Mouse (Mus musculus) liver, embryonic 12.5 days (tissue): ENCODE data around the gene Stpg1. TPM values are rescaled to one million over a fixed set of nuclear protein-coding genes. Genes with fewer than 3 reads are reported as not detected.

Experiments used
- ATAC-seq: fragments of 200-750 bp; cut with Nextera tagmentation; 2 replicates; pipeline ENCODE4 v1.8.0; 2017; ENCODE audit warnings: moderate number of reproducible peaks, mild to moderate bottlenecking, moderate library complexity
- H3K27ac ChIP-seq: fragments of 300-500 bp; sonication (generic); 2 replicates; pipeline ENCODE4 v1.5.1; 2016; ENCODE audit warnings: mild to moderate bottlenecking
- H3K27me3 ChIP-seq: fragments of 300-500 bp; sonication (generic); replicated peaks from 2 replicates; pipeline ENCODE4 v1.6.1; 2016; ENCODE audit warnings: mild to moderate bottlenecking, moderate library complexity
- H3K36me3 ChIP-seq: fragments of 300-500 bp; sonication (generic); 2 replicates; pipeline ENCODE4 v1.6.1; 2016; ENCODE audit warnings: mild to moderate bottlenecking, moderate library complexity
- H3K4me1 ChIP-seq: fragments of 300-500 bp; sonication (generic); 2 replicates; pipeline ENCODE4 v1.6.1; 2016
- H3K4me2 ChIP-seq: fragments of 300-500 bp; sonication (generic); 2 replicates; pipeline ENCODE4 v1.6.1; 2016; ENCODE audit warnings: mild to moderate bottlenecking, moderate library complexity
- H3K4me3 ChIP-seq: fragments of 300-500 bp; sonication (generic); 2 replicates; pipeline ENCODE4 v1.5.1; 2016; ENCODE audit warnings: mild to moderate bottlenecking, moderate library complexity
- H3K9ac ChIP-seq: fragments of 300-500 bp; sonication (generic); 2 replicates; pipeline ENCODE4 v1.6.1; 2016; ENCODE audit warnings: mild to moderate bottlenecking, moderate library complexity
- H3K9me3 ChIP-seq: fragments of 300-500 bp; sonication (generic); replicated peaks from 2 replicates; pipeline ENCODE4 v1.6.1; 2016; ENCODE audit warnings: mild to moderate bottlenecking, moderate library complexity
- WGBS: fragments of 180-500 bp; shearing (Covaris S2); methylation state at CpG from one replicate; pipeline ENCODE4 v1.1.7; 2016; ENCODE audit not compliant: insufficient replicate concordance; 5-methylcytosine and 5-hydroxymethylcytosine counted together
- polyA plus RNA-seq: library from polyadenylated mRNA; unstranded; fragments of >200 nt; fragmentation: Nextera tagmentation; extraction: Ambion mirVana; gene quantifications from 2 replicates; pipeline ENCODE4 v1.2.1, GENCODE M21; 2016

Stpg1 gene
- polyA plus RNA-seq, 1 experiment from 2014 or later, result not detected

- ATAC-seq, result no peak
- Histone ChIP-seq H3K4me2 (no peak overlapping the region), H3K9ac (no peak overlapping the region), H3K27ac (no peak overlapping the region), H3K36me3 (no peaks in the 10 kb centered on the region), H3K9me3 (peaks cover 7% of the 10 kb centered on the region), H3K4me3 (no peak overlapping the region), H3K27me3 (peaks cover 28% of the 10 kb centered on the region), H3K4me1 (no peaks in the 10 kb centered on the region)
- 86% methylated on average over 3 of the region's 3 CpGs for WGBS
These were observed 40.4 kb downstream of the Stpg1 start for GRCm38 (mm10) chr4:135535021-135535420.

GRCm38 (mm10) chr4:135539056-135539455 lies 44.5 kb downstream of the Stpg1 start:
- H3K27ac ChIP-seq, result no peak overlapping the region
- peaks cover 18% of the 10 kb centered on the region for H3K27me3 ChIP-seq
- H3K9ac ChIP-seq, result no peak overlapping the region
- WGBS, result 67% methylated on average over 12 of the region's 12 CpGs
- no peak overlapping the region for H3K4me3 ChIP-seq
- H3K4me1 ChIP-seq, result no peaks in the 10 kb centered on the region
- no peaks in the 10 kb centered on the region for H3K36me3 ChIP-seq
- H3K9me3 ChIP-seq, result no peaks in the 10 kb centered on the region
- ATAC-seq, result no peak
- no peak overlapping the region for H3K4me2 ChIP-seq

GRCm38 (mm10) chr4:135540057-135540456 lies 45.5 kb downstream of the Stpg1 start:
- H3K4me2 ChIP-seq, result no peak overlapping the region
- H3K9ac ChIP-seq, result no peak overlapping the region
- H3K27ac ChIP-seq, result no peak overlapping the region
- no peaks in the 10 kb centered on the region for H3K9me3 ChIP-seq
- peaks cover 27% of the 10 kb centered on the region for H3K27me3 ChIP-seq
- peaks cover 4% of the 10 kb centered on the region for H3K4me1 ChIP-seq
- WGBS, result 64% methylated on average over 9 of the region's 9 CpGs
- H3K4me3 ChIP-seq, result no peak overlapping the region
- no peaks in the 10 kb centered on the region for H3K36me3 ChIP-seq
- no peak for ATAC-seq

GRCm38 (mm10) chr4:135544284-135544683 lies 49.7 kb downstream of the Stpg1 start:
- Histone ChIP-seq H3K4me1 (peaks cover 15% of the 10 kb centered on the region), H3K9ac (no peak overlapping the region), H3K4me3 (no peak overlapping the region), H3K36me3 (no peaks in the 10 kb centered on the region), H3K27me3 (peaks cover 55% of the 10 kb centered on the region), H3K27ac (no peak overlapping the region), H3K9me3 (no peaks in the 10 kb centered on the region), H3K4me2 (no peak overlapping the region)
- 85% methylated on average over 2 of the region's 2 CpGs for WGBS
- ATAC-seq, result no peak

GRCm38 (mm10) chr4:135545080-135545511 lies 50.5 kb downstream of the Stpg1 start:
- H3K4me2 ChIP-seq, result peak overlapping the region; percentile 51
- no peak overlapping the region for H3K27ac ChIP-seq
- H3K4me1 ChIP-seq, result peaks cover 15% of the 10 kb centered on the region
- H3K9ac ChIP-seq, result 0 out of 2 replicates have a peak overlapping the region, but pooled peaks have one; percentile 20
- no peaks in the 10 kb centered on the region for H3K9me3 ChIP-seq
- no peaks in the 10 kb centered on the region for H3K36me3 ChIP-seq
- H3K27me3 ChIP-seq, result peaks cover 62% of the 10 kb centered on the region
- no peak for ATAC-seq
- WGBS, result 5% methylated on average over 8 of the region's 8 CpGs
- peak overlapping the region; percentile 34 for H3K4me3 ChIP-seq

GRCm38 (mm10) chr4:135546008-135546407 lies 51.4 kb downstream of the Stpg1 start:
- no peak overlapping the region for H3K27ac ChIP-seq

GRCm38 (mm10) chr4:135546793-135547192 lies 52.2 kb downstream of the Stpg1 start:
- no peaks in the 10 kb centered on the region for H3K36me3 ChIP-seq
- no peak overlapping the region for H3K4me3 ChIP-seq
- WGBS, result 67% methylated on average over 4 of the region's 4 CpGs
- H3K9me3 ChIP-seq, result no peaks in the 10 kb centered on the region
- no peak overlapping the region for H3K27ac ChIP-seq
- H3K4me2 ChIP-seq, result no peak overlapping the region
- no peak overlapping the region for H3K9ac ChIP-seq
- peaks cover 78% of the 10 kb centered on the region for H3K27me3 ChIP-seq
- peaks cover 15% of the 10 kb centered on the region for H3K4me1 ChIP-seq
- no peak for ATAC-seq

More at GRCm38 (mm10) chr4:135546008-135546407, 51.4 kb downstream of the Stpg1 start:
- ATAC-seq, result no peak
- Histone ChIP-seq H3K4me3 (no peak overlapping the region), H3K4me1 (peaks cover 15% of the 10 kb centered on the region), H3K4me2 (no peak overlapping the region), H3K9me3 (no peaks in the 10 kb centered on the region), H3K36me3 (no peaks in the 10 kb centered on the region), H3K9ac (no peak overlapping the region), H3K27me3 (peaks cover 71% of the 10 kb centered on the region)
- WGBS, result 71% methylated on average over 7 of the region's 7 CpGs

- no peaks in the 10 kb centered on the region for H3K9me3 ChIP-seq
- peaks cover 86% of the 10 kb centered on the region for H3K27me3 ChIP-seq
- H3K27ac ChIP-seq, result no peak overlapping the region
- ATAC-seq, result no peak
- no peak overlapping the region for H3K9ac ChIP-seq
- no peak overlapping the region for H3K4me2 ChIP-seq
- H3K4me3 ChIP-seq, result no peak overlapping the region
- peaks cover 15% of the 10 kb centered on the region for H3K4me1 ChIP-seq
- H3K36me3 ChIP-seq, result no peaks in the 10 kb centered on the region
- WGBS, result 63% methylated on average over 14 of the region's 14 CpGs
These were observed 53.0 kb downstream of the Stpg1 start for GRCm38 (mm10) chr4:135547551-135547950.

- Histone ChIP-seq H3K27me3 (peaks cover 87% of the 10 kb centered on the region), H3K9ac (no peak overlapping the region), H3K4me1 (peaks cover 15% of the 10 kb centered on the region), H3K36me3 (no peaks in the 10 kb centered on the region), H3K27ac (no peak overlapping the region), H3K4me2 (no peak overlapping the region), H3K4me3 (no peak overlapping the region), H3K9me3 (no peaks in the 10 kb centered on the region)
- WGBS, result 12% methylated on average over 7 of the region's 7 CpGs
- no peak for ATAC-seq
These were observed 53.5 kb downstream of the Stpg1 start for GRCm38 (mm10) chr4:135548108-135548507.

GRCm38 (mm10) chr4:135548521-135549077 lies 54.0 kb downstream of the Stpg1 start:
- no peak for ATAC-seq
- H3K9ac ChIP-seq, result no peak overlapping the region
- H3K27ac ChIP-seq, result no peak overlapping the region
- peaks cover 15% of the 10 kb centered on the region for H3K4me1 ChIP-seq
- no peak overlapping the region for H3K4me3 ChIP-seq
- 32% methylated on average over 9 of the region's 9 CpGs for WGBS
- no peaks in the 10 kb centered on the region for H3K9me3 ChIP-seq
- H3K27me3 ChIP-seq, result peaks cover 91% of the 10 kb centered on the region
- no peak overlapping the region for H3K4me2 ChIP-seq
- H3K36me3 ChIP-seq, result no peaks in the 10 kb centered on the region

- Histone ChIP-seq H3K9me3 (no peaks in the 10 kb centered on the region), H3K4me2 (no peak overlapping the region), H3K9ac (no peak overlapping the region), H3K36me3 (no peaks in the 10 kb centered on the region), H3K27ac (no peak overlapping the region), H3K4me3 (no peak overlapping the region), H3K27me3 (peaks cover 91% of the 10 kb centered on the region), H3K4me1 (peaks cover 15% of the 10 kb centered on the region)
- WGBS, result 60% methylated on average over 6 of the region's 6 CpGs
- ATAC-seq, result no peak
These were observed 54.7 kb downstream of the Stpg1 start for GRCm38 (mm10) chr4:135549323-135549722.

GRCm38 (mm10) chr4:135563794-135564193 lies 69.2 kb downstream of the Stpg1 start:
- H3K4me3 ChIP-seq, result no peak overlapping the region
- H3K9ac ChIP-seq, result no peak overlapping the region
- no peaks in the 10 kb centered on the region for H3K9me3 ChIP-seq
- 33% methylated on average over 2 of the region's 2 CpGs for WGBS
- no peak overlapping the region for H3K4me2 ChIP-seq
- no peak overlapping the region for H3K27ac ChIP-seq
- ATAC-seq, result no peak
- H3K27me3 ChIP-seq, result peaks cover 58% of the 10 kb centered on the region
- H3K36me3 ChIP-seq, result no peaks in the 10 kb centered on the region
- H3K4me1 ChIP-seq, result no peaks in the 10 kb centered on the region

- Histone ChIP-seq H3K27ac (0 out of 2 replicates have a peak overlapping the region, but pooled peaks have one; percentile 17), H3K9me3 (no peaks in the 10 kb centered on the region), H3K9ac (no peak overlapping the region), H3K36me3 (no peaks in the 10 kb centered on the region), H3K4me2 (no peak overlapping the region), H3K4me1 (peaks cover 15% of the 10 kb centered on the region), H3K4me3 (no peak overlapping the region), H3K27me3 (peaks cover 74% of the 10 kb centered on the region)
- no peak for ATAC-seq
- 46% methylated on average over 9 of the region's 9 CpGs for WGBS
These were observed 70.8 kb downstream of the Stpg1 start for GRCm38 (mm10) chr4:135565400-135565799.
